In the genomic region with DNA sequence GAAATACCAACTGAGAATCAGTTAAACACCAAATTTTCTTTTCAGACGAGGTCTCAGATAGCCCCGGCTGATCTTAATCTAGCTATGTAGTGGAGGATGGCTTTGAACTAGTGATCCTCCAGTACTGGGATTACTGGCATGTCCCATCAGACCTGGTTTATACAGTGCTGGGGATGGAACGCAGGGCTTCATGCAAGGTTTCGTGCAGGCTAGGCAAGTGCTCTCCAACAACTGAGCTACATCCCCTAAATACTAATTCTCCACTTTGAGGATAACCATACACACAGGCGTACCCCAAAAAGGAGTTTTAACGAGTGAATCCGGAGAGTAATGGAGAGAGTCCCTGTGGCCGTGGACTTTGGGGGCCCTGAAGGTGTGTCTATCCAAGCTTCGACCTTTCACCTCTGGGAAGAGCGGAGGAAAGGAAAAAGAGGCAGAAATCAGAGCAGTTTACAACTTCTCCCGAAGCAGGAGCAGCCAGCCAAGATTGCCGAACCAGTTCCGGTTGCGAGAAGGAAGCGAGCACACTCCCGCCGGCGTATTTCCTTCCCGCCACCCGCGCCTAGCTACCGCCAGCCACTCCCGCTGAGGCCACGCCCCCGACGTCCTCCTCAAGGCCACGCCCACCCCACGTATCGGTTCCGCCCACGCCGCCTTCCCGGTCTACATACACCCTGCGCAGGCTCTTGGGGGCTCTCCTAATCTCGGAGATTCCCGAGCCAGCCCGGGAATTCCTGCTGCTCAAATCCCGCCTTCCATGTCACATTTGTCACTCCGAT, we compare ENCODE assay signal across 8 mouse cellular contexts. TPM values are rescaled to one million over a fixed set of nuclear protein-coding genes. Genes with fewer than 3 reads are reported as not detected.
A peak's percentile ranks its signal among the peaks of the same experiment; 100 is the strongest.
DNase-seq lines count a peak whose midpoint lies in the region; ATAC-seq lines count a peak whose summit lies in the region.

No protein-coding gene starts in this region.

- peak; percentile 98 for ATAC-seq in hindbrain, embryonic 12.5 days (ENCODE audit: low FRiP score)

- peaks cover 9% of the 10 kb centered on the region for H3K36me3 ChIP-seq in hindbrain, embryonic 12.5 days

- H3K27me3 ChIP-seq in hindbrain, embryonic 12.5 days = no peaks in the 10 kb centered on the region

- H3K4me3 ChIP-seq in hindbrain, embryonic 12.5 days = peak overlapping the region; percentile 56

- peak overlapping the region; percentile 71 for H3K27ac ChIP-seq in hindbrain, embryonic 12.5 days

- 5% methylated on average over 39 of the region's 39 CpGs for WGBS in hindbrain, embryonic 12.5 days

- H3K4me2 ChIP-seq in hindbrain, embryonic 12.5 days (replicated peaks) = peak overlapping the region; percentile 80

- DNase-seq in Muller cell, postnatal 12 days (ENCODE audit: inconsistent ontology term) = peak; percentile 99
- DNase-seq in cerebellum, adult 9-11 months = peak; percentile 96
- DNase-seq in frontal cortex, adult 2 months (ENCODE audit: extremely low spot score in 1 of 2, low spot score in 1 of 2) = peak; percentile 92 to 98
- peak; percentile 94 to 96 for DNase-seq in layer of hippocampus, postnatal 14 days (ENCODE audit: low spot score in 2 of 2)
- peak; percentile 100 for DNase-seq in lung, postnatal 14 days
- DNase-seq in retina, adult 2 months (ENCODE audit: low read depth, low spot score) = peak; percentile 80
- peak; percentile 98 for DNase-seq in thymus, postnatal 36 days

- H3K9ac ChIP-seq in hindbrain, embryonic 12.5 days = peak overlapping the region; percentile 69

- H3K4me1 ChIP-seq in hindbrain, embryonic 12.5 days = peaks cover 16% of the 10 kb centered on the region

- no peaks in the 10 kb centered on the region for H3K9me3 ChIP-seq in hindbrain, embryonic 12.5 days (replicated peaks)

RNA-seq across cellular contexts. Expression of a gene that starts 0.6 kb away (rescaled TPM):
- 16.2 and 19.8 TPM in 2 replicates for polyA plus RNA-seq in frontal cortex, adult 2 months (2012; rRNA removed)
- polyA plus RNA-seq in hindbrain, embryonic 12.5 days (2016; fragmentation: Nextera tagmentation; extraction: Ambion mirVana) = 42.1 and 44.2 TPM in 2 replicates
- total RNA-seq in layer of hippocampus, postnatal 14 days (2021) = 10 to 100 TPM; 18.5 to 21.1 TPM

RNA-seq across cellular contexts. Expression of a gene that starts 42.8 kb away (rescaled TPM):
- polyA plus RNA-seq in frontal cortex, adult 2 months (2012; rRNA removed) = 33.8 and 39.7 TPM in 2 replicates
- polyA plus RNA-seq in hindbrain, embryonic 12.5 days (2016; fragmentation: Nextera tagmentation; extraction: Ambion mirVana) = 9.1 and 10.7 TPM in 2 replicates
- 10 to 100 TPM; 56.5 to 60.7 TPM for total RNA-seq in layer of hippocampus, postnatal 14 days (2021)

Comparison
In these comparisons a context has a peak if more than half of its experiments do, and no peak if none do; other contexts are left out.
1. Peak in every context shown above with its lines: DNase-seq, ATAC-seq, H3K4me3 ChIP-seq and H3K27ac ChIP-seq.